Mouse (Mus musculus) embryonic facial prominence, embryonic 12.5 days (tissue): ENCODE data around the gene Aqp9. TPM values are rescaled to one million over a fixed set of nuclear protein-coding genes. Genes with fewer than 3 reads are reported as not detected.

Experiments used
- ATAC-seq: fragments of 200-750 bp; cut with Nextera tagmentation; 2 replicates; pipeline ENCODE4 v1.8.0; 2017; ENCODE audit not compliant: insufficient number of reproducible peaks, insufficient read depth, low FRiP score, low TSS enrichment
- H3K27ac ChIP-seq: fragments of 300-500 bp; sonication (generic); 2 replicates; pipeline ENCODE4 v1.5.1; 2016; ENCODE audit warnings: mild to moderate bottlenecking
- H3K27me3 ChIP-seq: fragments of 300-500 bp; sonication (generic); 2 replicates; pipeline ENCODE4 v1.6.1; 2016; ENCODE audit warnings: mild to moderate bottlenecking, moderate library complexity
- H3K36me3 ChIP-seq: fragments of 300-500 bp; sonication (generic); 2 replicates; pipeline ENCODE4 v1.6.1; 2016; ENCODE audit warnings: mild to moderate bottlenecking
- H3K4me1 ChIP-seq: fragments of 300-500 bp; sonication (generic); 2 replicates; pipeline ENCODE4 v1.6.1; 2016
- H3K4me2 ChIP-seq: fragments of 300-500 bp; sonication (generic); replicated peaks from 2 replicates; pipeline ENCODE4 v1.6.1; 2016; ENCODE audit warnings: mild to moderate bottlenecking, moderate library complexity
- H3K4me3 ChIP-seq: fragments of 300-500 bp; sonication (generic); 2 replicates; pipeline ENCODE4 v1.5.1; 2016; ENCODE audit warnings: mild to moderate bottlenecking
- H3K9ac ChIP-seq: fragments of 300-500 bp; sonication (generic); 2 replicates; pipeline ENCODE4 v1.6.1; 2016; ENCODE audit warnings: mild to moderate bottlenecking, moderate library complexity
- H3K9me3 ChIP-seq: fragments of 300-500 bp; sonication (generic); 2 replicates; pipeline ENCODE4 v1.6.1; 2016; ENCODE audit warnings: mild to moderate bottlenecking, moderate library complexity
- WGBS: fragments of 180-500 bp; shearing (Covaris S2); methylation state at CpG from one replicate; pipeline ENCODE4 v1.1.7; 2016; 5-methylcytosine and 5-hydroxymethylcytosine counted together
- polyA plus RNA-seq: library from polyadenylated mRNA; unstranded; fragments of >200 nt; fragmentation: Nextera tagmentation; extraction: Ambion mirVana; gene quantifications from 2 replicates; pipeline ENCODE4 v1.2.1, GENCODE M21; 2016

The Aqp9 gene
- polyA plus RNA-seq, 1 experiment from 2014 or later = not detected

GRCm38 (mm10) chr9:71073076-71073475 is 95.4 kb downstream of the Aqp9 start:
- H3K9ac ChIP-seq = no peak overlapping the region
- H3K4me2 ChIP-seq = no peak overlapping the region
- no peaks in the 10 kb centered on the region for H3K9me3 ChIP-seq
- H3K4me1 ChIP-seq = peaks cover 8% of the 10 kb centered on the region; the same call in 1 of the 2 replicates
- no peaks in the 10 kb centered on the region for H3K36me3 ChIP-seq
- H3K27ac ChIP-seq = no peak overlapping the region
- H3K4me3 ChIP-seq = no peak overlapping the region
- H3K27me3 ChIP-seq = 0 out of 2 replicates have a peak, but pooled peaks cover 4% of the 10 kb centered on the region
- 22% methylated on average over 4 of the region's 4 CpGs for WGBS
- ATAC-seq = no peak

- Histone ChIP-seq H3K4me1 (peaks cover 8% of the 10 kb centered on the region; the same call in 1 of the 2 replicates), H3K27ac (no peak overlapping the region), H3K36me3 (no peaks in the 10 kb centered on the region), H3K9me3 (no peaks in the 10 kb centered on the region), H3K9ac (no peak overlapping the region), H3K4me2 (no peak overlapping the region), H3K27me3 (0 out of 2 replicates have a peak, but pooled peaks cover 4% of the 10 kb centered on the region), H3K4me3 (no peak overlapping the region)
- 65% methylated on average over 7 of the region's 7 CpGs for WGBS
- ATAC-seq = no peak
Observed at GRCm38 (mm10) chr9:71072502-71072901, 96.0 kb downstream of the Aqp9 start.

GRCm38 (mm10) chr9:71071581-71072330 is 96.7 kb downstream of the Aqp9 start:
- 82% methylated on average over 7 of the region's 7 CpGs for WGBS
- Histone ChIP-seq H3K27ac (no peak overlapping the region), H3K27me3 (0 out of 2 replicates have a peak, but pooled peaks cover 4% of the 10 kb centered on the region), H3K36me3 (no peaks in the 10 kb centered on the region), H3K4me1 (peaks cover 8% of the 10 kb centered on the region; the same call in 1 of the 2 replicates), H3K4me2 (no peak overlapping the region), H3K4me3 (no peak overlapping the region), H3K9ac (no peak overlapping the region), H3K9me3 (no peaks in the 10 kb centered on the region)
- ATAC-seq = no peak

GRCm38 (mm10) chr9:71070628-71071027 is 97.9 kb downstream of the Aqp9 start:
- Histone ChIP-seq H3K4me3 (no peak overlapping the region), H3K9me3 (no peaks in the 10 kb centered on the region), H3K4me1 (peaks cover 8% of the 10 kb centered on the region; the same call in 1 of the 2 replicates), H3K27ac (no peak overlapping the region), H3K36me3 (no peaks in the 10 kb centered on the region), H3K27me3 (0 out of 2 replicates have a peak, but pooled peaks cover 4% of the 10 kb centered on the region), H3K9ac (no peak overlapping the region), H3K4me2 (no peak overlapping the region)
- no peak for ATAC-seq
- WGBS = 92% methylated on average over 2 of the region's 2 CpGs

- Histone ChIP-seq H3K27ac (no peak overlapping the region), H3K4me3 (no peak overlapping the region), H3K36me3 (no peaks in the 10 kb centered on the region), H3K4me2 (no peak overlapping the region), H3K9me3 (no peaks in the 10 kb centered on the region), H3K9ac (no peak overlapping the region), H3K4me1 (peaks cover 8% of the 10 kb centered on the region; the same call in 1 of the 2 replicates), H3K27me3 (0 out of 2 replicates have a peak, but pooled peaks cover 4% of the 10 kb centered on the region)
- ATAC-seq = no peak
- 30% methylated on average over 6 of the region's 6 CpGs for WGBS
Observed at GRCm38 (mm10) chr9:71068866-71069390, 99.6 kb downstream of the Aqp9 start.

GRCm38 (mm10) chr9:71067156-71067555 is 101.3 kb downstream of the Aqp9 start:
- Histone ChIP-seq H3K4me1 (no peaks in the 10 kb centered on the region; the same call in 1 of the 2 replicates), H3K9ac (no peak overlapping the region), H3K9me3 (no peaks in the 10 kb centered on the region), H3K27me3 (0 out of 2 replicates have a peak, but pooled peaks cover 4% of the 10 kb centered on the region), H3K36me3 (no peaks in the 10 kb centered on the region), H3K4me2 (no peak overlapping the region), H3K4me3 (no peak overlapping the region), H3K27ac (no peak overlapping the region)
- no peak for ATAC-seq
- WGBS = 94% methylated on average over 5 of the region's 5 CpGs

- H3K9me3 ChIP-seq = no peaks in the 10 kb centered on the region
- H3K4me2 ChIP-seq = no peak overlapping the region
- no peaks in the 10 kb centered on the region for H3K4me1 ChIP-seq
- no peaks in the 10 kb centered on the region for H3K36me3 ChIP-seq
- H3K27ac ChIP-seq = no peak overlapping the region
- H3K4me3 ChIP-seq = no peak overlapping the region
- 0 out of 2 replicates have a peak, but pooled peaks cover 4% of the 10 kb centered on the region for H3K27me3 ChIP-seq
- WGBS = 59% methylated on average over 7 of the region's 7 CpGs
- no peak overlapping the region for H3K9ac ChIP-seq
- ATAC-seq = no peak
Observed at GRCm38 (mm10) chr9:71066491-71066890, 102.0 kb downstream of the Aqp9 start.

- Histone ChIP-seq H3K9ac (no peak overlapping the region), H3K27ac (no peak overlapping the region), H3K4me3 (no peak overlapping the region), H3K4me2 (no peak overlapping the region), H3K9me3 (no peaks in the 10 kb centered on the region), H3K36me3 (no peaks in the 10 kb centered on the region), H3K4me1 (no peaks in the 10 kb centered on the region), H3K27me3 (no peaks in the 10 kb centered on the region)
- no peak for ATAC-seq
- WGBS = 61% methylated on average over 6 of the region's 6 CpGs
Observed at GRCm38 (mm10) chr9:71065343-71065875, 103.1 kb downstream of the Aqp9 start.

GRCm38 (mm10) chr9:71064291-71064840 is 104.1 kb downstream of the Aqp9 start:
- Histone ChIP-seq H3K9me3 (no peaks in the 10 kb centered on the region), H3K9ac (no peak overlapping the region), H3K36me3 (no peaks in the 10 kb centered on the region), H3K4me1 (no peaks in the 10 kb centered on the region), H3K4me3 (no peak overlapping the region), H3K27ac (no peak overlapping the region), H3K4me2 (no peak overlapping the region), H3K27me3 (no peaks in the 10 kb centered on the region)
- 82% methylated on average over 8 of the region's 8 CpGs for WGBS
- ATAC-seq = no peak

GRCm38 (mm10) chr9:71063551-71063950 is 104.9 kb downstream of the Aqp9 start:
- no peaks in the 10 kb centered on the region for H3K9me3 ChIP-seq
- no peak for ATAC-seq
- H3K4me2 ChIP-seq = no peak overlapping the region
- H3K9ac ChIP-seq = no peak overlapping the region
- H3K4me1 ChIP-seq = no peaks in the 10 kb centered on the region
- H3K27ac ChIP-seq = no peak overlapping the region
- H3K27me3 ChIP-seq = no peaks in the 10 kb centered on the region
- no peaks in the 10 kb centered on the region for H3K36me3 ChIP-seq
- H3K4me3 ChIP-seq = no peak overlapping the region

GRCm38 (mm10) chr9:71062976-71063375 is 105.5 kb downstream of the Aqp9 start:
- H3K4me1 ChIP-seq = no peaks in the 10 kb centered on the region
- H3K36me3 ChIP-seq = no peaks in the 10 kb centered on the region
- no peak overlapping the region for H3K9ac ChIP-seq
- 79% methylated on average over 4 of the region's 4 CpGs for WGBS
- H3K9me3 ChIP-seq = no peaks in the 10 kb centered on the region
- H3K27me3 ChIP-seq = no peaks in the 10 kb centered on the region
- no peak overlapping the region for H3K27ac ChIP-seq
- ATAC-seq = no peak
- no peak overlapping the region for H3K4me3 ChIP-seq
- no peak overlapping the region for H3K4me2 ChIP-seq

- Histone ChIP-seq H3K36me3 (no peaks in the 10 kb centered on the region), H3K4me2 (no peak overlapping the region), H3K9me3 (no peaks in the 10 kb centered on the region), H3K9ac (no peak overlapping the region), H3K27ac (no peak overlapping the region), H3K27me3 (no peaks in the 10 kb centered on the region), H3K4me3 (no peak overlapping the region), H3K4me1 (no peaks in the 10 kb centered on the region)
- no peak for ATAC-seq
Observed at GRCm38 (mm10) chr9:71062301-71062700, 106.2 kb downstream of the Aqp9 start.
